Mouse (Mus musculus) erythroblast, embryonic 14.5 days (primary cell): Measurements from ENCODE around the gene Tiam2.

Source experiments
- GATA1 ChIP-seq: IDR thresholded peaks from 2 replicates; pipeline ENCODE4 v1.6.1; 2012; ENCODE audit warnings: low read length, inconsistent platforms, mixed read lengths
- TAL1 ChIP-seq: IDR thresholded peaks from 3 replicates; pipeline ENCODE4 v1.6.1; 2012; ENCODE audit warnings: low read length, inconsistent platforms, mixed read lengths

DNA sequence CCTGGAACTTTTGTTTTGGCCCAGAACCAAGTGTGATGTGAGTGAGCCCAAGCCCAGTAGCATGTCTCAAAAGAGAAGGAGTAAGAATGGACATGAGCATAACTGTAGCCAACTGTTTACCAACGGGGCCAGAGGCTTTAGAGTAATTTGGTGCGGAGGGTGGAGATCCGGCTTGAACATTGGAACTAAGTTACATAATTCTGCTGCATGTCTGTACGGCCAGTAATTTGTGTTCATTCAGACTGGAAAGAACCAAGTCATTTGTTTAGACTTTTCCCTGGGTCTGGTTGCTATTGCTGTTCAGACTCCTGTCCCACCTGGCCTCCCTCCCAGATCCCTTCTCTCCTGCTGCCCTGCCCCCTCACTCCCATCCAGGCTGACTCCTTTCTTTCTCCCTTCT is 43.3 kb downstream of the Tiam2 start:
- no peak for TF ChIP-seq TAL1
- TF ChIP-seq GATA1, result no peak
